Mouse (Mus musculus) liver, adult 2 months (tissue): Measurements from ENCODE around the gene Fcrla. TPM values are rescaled to one million over a fixed set of nuclear protein-coding genes. Genes with fewer than 3 reads are reported as not detected.

ENCODE experiments used
- DNase-seq: peaks from one replicate; pipeline ENCODE4 v3.0.0-alpha.2; 2011; ENCODE audit warnings: low read depth, low spot score; ENCODE audit errors: extremely low read depth
- H3K27ac ChIP-seq: fragments of 200-500 bp; replicated peaks from 2 replicates; pipeline ENCODE4 v1.5.1; 2012; ENCODE audit warnings: low read depth, mild to moderate bottlenecking, control low read depth, inconsistent platforms, low read length; ENCODE audit not compliant: insufficient read depth
- H3K27me3 ChIP-seq: fragments of 200-500 bp; 2 replicates; pipeline ENCODE4 v1.6.1; 2012; ENCODE audit warnings: mild to moderate bottlenecking, moderate library complexity, low read length, inconsistent platforms; ENCODE audit not compliant: control insufficient read depth, insufficient read depth
- H3K36me3 ChIP-seq: fragments of 200-500 bp; 2 replicates; pipeline ENCODE4 v1.6.1; 2012; ENCODE audit warnings: low read length, inconsistent platforms; ENCODE audit not compliant: control insufficient read depth, insufficient read depth
- H3K4me1 ChIP-seq: fragments of 200-500 bp; 2 replicates; pipeline ENCODE4 v1.6.1; 2011; ENCODE audit warnings: low read length; ENCODE audit not compliant: control insufficient read depth, insufficient read depth
- H3K4me3 ChIP-seq: fragments of 200-500 bp; 2 replicates; pipeline ENCODE4 v1.5.1; 2011; ENCODE audit warnings: low read depth, mild to moderate bottlenecking, control low read depth, low read length, moderate library complexity; ENCODE audit not compliant: insufficient read depth
- H3K79me2 ChIP-seq: fragments of 200-500 bp; 2 replicates; pipeline ENCODE4 v1.6.1; 2012; ENCODE audit warnings: inconsistent platforms, mild to moderate bottlenecking, low read length, moderate library complexity; ENCODE audit not compliant: control insufficient read depth, insufficient read depth
- H3K9ac ChIP-seq: fragments of 200-500 bp; 2 replicates; pipeline ENCODE4 v1.6.1; 2012; ENCODE audit warnings: low read depth, mild to moderate bottlenecking, control low read depth, inconsistent platforms, low read length
- CTCF ChIP-seq: fragments of 200-500 bp; IDR thresholded peaks from 2 replicates; pipeline ENCODE4 v1.5.1; 2011; ENCODE audit warnings: low read depth, low read length, control low read depth
- POLR2A ChIP-seq: fragments of 200-500 bp; IDR thresholded peaks from 2 replicates; pipeline ENCODE4 v1.6.1; 2011; ENCODE audit warnings: low read length, control low read depth; ENCODE audit not compliant: insufficient read depth; ENCODE audit errors: extremely low read depth
- WGBS: fragments of 180-500 bp; shearing (Covaris S2); methylation state at CpG from one replicate; pipeline ENCODE4 v1.1.7; 2018; 5-methylcytosine and 5-hydroxymethylcytosine counted together
- polyA plus RNA-seq: library from polyadenylated mRNA; depleted of rRNA; stranded (reverse); fragments of >200 nt; gene quantifications from 2 replicates; pipeline ENCODE4 v1.2.3, GENCODE M21; 2012; rRNA removed
- total RNA-seq: library from RNA; depleted of rRNA; stranded (reverse); fragments of >200 nt; gene quantifications from 2 replicates; pipeline ENCODE4 v1.2.3, GENCODE M21; 2014; rRNA removed

Fcrla gene
- total and polyA plus RNA-seq, 2 experiments, result 0.83 to 1.1 TPM

DNA sequence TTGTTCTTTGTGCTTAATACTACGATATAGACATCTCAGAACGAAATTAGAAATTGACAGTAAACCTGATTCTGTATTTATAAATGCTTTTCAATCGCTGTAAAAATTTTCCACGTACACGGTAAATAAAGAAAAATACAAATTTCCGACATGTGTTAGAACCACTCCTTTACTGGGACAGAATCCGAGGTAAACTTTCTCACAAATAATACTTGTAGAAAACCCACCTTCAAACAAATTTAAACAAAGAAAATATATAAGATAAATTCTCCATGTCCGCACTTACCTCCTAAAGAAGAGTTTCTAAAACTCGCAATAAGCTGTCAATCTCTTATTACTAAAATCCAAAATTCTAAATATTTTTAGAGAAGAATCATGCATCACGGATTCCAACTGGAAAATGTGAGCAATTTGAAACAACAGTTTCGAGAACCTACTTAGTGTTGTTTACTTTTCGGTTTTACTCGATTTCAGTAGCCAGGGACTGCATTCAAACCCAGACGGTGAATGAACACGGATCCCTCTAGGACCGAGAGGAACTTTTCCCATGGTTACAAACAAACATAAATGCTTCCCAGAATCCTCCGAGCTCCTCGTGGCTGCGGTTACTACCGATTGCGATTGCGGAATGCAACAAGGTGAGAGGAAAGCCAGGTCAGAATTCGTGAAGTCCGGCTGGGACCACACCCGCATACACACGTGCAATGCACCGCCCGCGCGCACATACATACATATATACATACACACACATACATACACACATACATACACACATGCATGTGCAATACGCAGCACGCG, 59.1 kb downstream of the Fcrla start:
- TF ChIP-seq CTCF (no peak), POLR2A (no peak)
- no peak overlapping the region for H3K27ac ChIP-seq

DNA sequence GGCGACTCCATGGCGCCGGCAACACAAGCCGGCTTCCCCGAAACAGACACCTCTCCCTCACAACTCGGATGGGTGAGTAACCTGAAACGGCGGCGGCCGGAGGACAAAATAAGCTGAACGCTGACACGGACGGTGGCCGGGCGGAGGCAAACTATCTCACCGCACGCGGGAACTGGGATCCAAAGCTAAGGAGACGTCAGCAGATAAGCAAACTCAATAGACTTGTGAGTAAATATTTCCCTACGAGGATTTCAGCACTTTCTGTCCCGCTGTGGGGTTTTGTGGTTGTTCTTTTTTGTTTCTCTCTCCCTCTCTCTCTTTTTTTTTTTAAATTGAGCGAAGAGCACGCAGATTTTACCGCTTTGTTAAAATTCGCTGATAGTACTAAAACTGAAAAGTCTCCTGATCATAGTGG, 59.7 kb downstream of the Fcrla start, which contains the start of gene Atf6:
Gene Atf6, minus strand, starts transcription at position 81 of the 415 bp plus-strand sequence.
- Histone ChIP-seq H3K27ac (peak within 1 kb of the TSS; percentile 94), H3K79me2 (peaks cover 15% of the 10 kb centered on the region; the same call in 1 of the 2 replicates), H3K4me1 (peaks cover 19% of the 10 kb centered on the region), H3K36me3 (no peaks in the 10 kb centered on the region), H3K27me3 (no peaks in the 10 kb centered on the region), H3K9ac (peak within 1 kb of the TSS; percentile 88), H3K4me3 (peak within 1 kb of the TSS; percentile 91)
- DNase-seq, result peak; percentile 94
- TF ChIP-seq CTCF (no peak), POLR2A (peak; percentile 72)
- WGBS, result under 1% methylated on average over 25 of the region's 25 CpGs

More for the DNA sequence above, 59.1 kb downstream of the Fcrla start:
- H3K27me3 ChIP-seq, result no peaks in the 10 kb centered on the region
- peaks cover 11% of the 10 kb centered on the region; the same call in 1 of the 2 replicates for H3K79me2 ChIP-seq
- peak overlapping the region; percentile 53 for H3K9ac ChIP-seq
- DNase-seq, result peak; percentile 91
- H3K4me3 ChIP-seq, result peak overlapping the region; percentile 61
- H3K36me3 ChIP-seq, result peaks cover 2% of the 10 kb centered on the region
- peaks cover 15% of the 10 kb centered on the region for H3K4me1 ChIP-seq
- under 1% methylated on average over 33 of the region's 33 CpGs for WGBS

Other genes starting within 250 kb of the Fcrla start
- 30.1 and 38.1 TPM in 2 replicates for gene Atf6, start 59.8 kb downstream of the Fcrla start, total RNA-seq
- gene Atf6, start 59.8 kb downstream of the Fcrla start, polyA plus RNA-seq, result 13.0 and 14.3 TPM in 2 replicates
- 0.67 and 0.74 TPM in 2 replicates for gene Gm26620, start 42.5 kb downstream of the Fcrla start, total RNA-seq
- 0.59 and 1.1 TPM in 2 replicates for gene Gm26620, start 42.5 kb downstream of the Fcrla start, polyA plus RNA-seq
- gene Dusp12, start 42.0 kb downstream of the Fcrla start, total RNA-seq, result 30.4 and 36.2 TPM in 2 replicates
- 12.7 and 17.2 TPM in 2 replicates for gene Dusp12, start 42.0 kb downstream of the Fcrla start, polyA plus RNA-seq
- 0.18 and 0.20 TPM in 2 replicates for gene Fcrlb, start 14.6 kb downstream of the Fcrla start, total RNA-seq
- 0.11 TPM in 1 of 2 replicates, not detected in the other for gene Fcrlb, start 14.6 kb downstream of the Fcrla start, polyA plus RNA-seq
- 56.6 and 68.7 TPM in 2 replicates for gene Fcgr2b, start 49.0 kb upstream of the Fcrla start, total RNA-seq
- 18.6 and 34.9 TPM in 2 replicates for gene Fcgr2b, start 49.0 kb upstream of the Fcrla start, polyA plus RNA-seq
- gene Fcgr4, start 91.3 kb upstream of the Fcrla start, total RNA-seq, result 8.4 and 10.3 TPM in 2 replicates
- 3.1 and 4.5 TPM in 2 replicates for gene Fcgr4, start 91.3 kb upstream of the Fcrla start, polyA plus RNA-seq
- 11.5 and 14.5 TPM in 2 replicates for gene Fcgr3, start 137.4 kb upstream of the Fcrla start, total RNA-seq
- 2.6 and 4.5 TPM in 2 replicates for gene Fcgr3, start 137.4 kb upstream of the Fcrla start, polyA plus RNA-seq
- 0.13 and 0.37 TPM in 2 replicates for gene Cfap126, start 186.3 kb upstream of the Fcrla start, total RNA-seq
- gene Cfap126, start 186.3 kb upstream of the Fcrla start, polyA plus RNA-seq, result 1.5 and 3.5 TPM in 2 replicates
- 194 and 217 TPM in 2 replicates for gene Sdhc, start 223.0 kb upstream of the Fcrla start, total RNA-seq
- gene Sdhc, start 223.0 kb upstream of the Fcrla start, polyA plus RNA-seq, result 375 and 403 TPM in 2 replicates
- 0.07 and 0.09 TPM in 2 replicates for gene Mpz, start 223.1 kb upstream of the Fcrla start, total RNA-seq
- gene Mpz, start 223.1 kb upstream of the Fcrla start, polyA plus RNA-seq, result 0.27 and 0.83 TPM in 2 replicates